Mouse (Mus musculus): ENCODE data around the gene Stard13.

DNA sequence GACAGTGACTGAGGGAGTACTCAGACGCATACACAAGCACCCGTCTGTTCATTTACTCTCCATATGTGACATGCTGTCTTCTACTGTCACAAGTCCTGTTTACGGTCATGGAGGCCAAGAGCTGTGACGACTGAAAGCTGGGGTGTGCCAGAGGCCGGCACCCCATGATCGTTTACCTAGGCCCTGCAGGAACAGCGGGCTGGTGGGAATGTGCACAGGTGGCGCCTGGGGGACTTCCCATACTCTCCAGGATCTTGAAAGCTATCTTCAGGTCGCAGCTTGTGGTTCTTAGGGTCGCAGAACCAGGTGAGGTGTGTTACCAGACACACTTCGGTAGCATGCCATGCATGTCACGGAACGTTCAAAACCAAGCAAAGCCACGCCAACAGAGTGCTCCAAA lies 99.9 kb downstream of the Stard13 start:
- TF ChIP-seq POLR2A (IDR thresholded peaks at IDR 0.05; ENCODE audit: extremely low read depth, insufficient read depth, low read length) = no peak
- TF ChIP-seq CTCF (IDR thresholded peaks at IDR 0.05; ENCODE audit: low read depth, low read length) = no peak
